Mouse (Mus musculus) urinary bladder, postnatal 4 days (tissue): ENCODE data around the gene Mvb12b.

Experiments used
- DNase-seq, 2 experiments: peaks; one replicate each; pipeline ENCODE4 v3.0.0; 2021 to 2022; ENCODE audit warnings: low spot score in 2 of 2

Gene Mvb12b

DNA sequence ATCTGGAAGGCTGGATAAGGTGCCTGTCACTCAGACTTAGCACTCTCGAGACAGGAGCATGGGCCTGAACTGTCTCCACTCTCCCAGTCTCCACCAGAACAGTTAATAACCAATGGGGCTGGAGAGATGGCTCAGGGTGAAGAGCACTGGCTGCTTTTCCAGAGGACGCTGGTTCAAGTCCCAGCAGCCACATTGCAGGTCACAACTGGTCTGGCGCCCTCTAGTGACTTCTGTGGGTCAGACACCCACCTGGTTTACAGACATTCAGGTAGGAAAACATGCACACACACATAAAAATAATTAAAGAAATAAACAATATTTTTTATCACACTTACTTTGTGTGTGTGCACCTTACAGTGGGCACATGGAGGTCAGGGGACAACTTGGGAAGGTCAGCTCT lies 191.3 kb downstream of the Mvb12b start:
- DNase-seq: no peak

- no peak for DNase-seq
These were observed 193.8 kb downstream of the Mvb12b start for GRCm38 (mm10) chr2:33693931-33694330.

DNA sequence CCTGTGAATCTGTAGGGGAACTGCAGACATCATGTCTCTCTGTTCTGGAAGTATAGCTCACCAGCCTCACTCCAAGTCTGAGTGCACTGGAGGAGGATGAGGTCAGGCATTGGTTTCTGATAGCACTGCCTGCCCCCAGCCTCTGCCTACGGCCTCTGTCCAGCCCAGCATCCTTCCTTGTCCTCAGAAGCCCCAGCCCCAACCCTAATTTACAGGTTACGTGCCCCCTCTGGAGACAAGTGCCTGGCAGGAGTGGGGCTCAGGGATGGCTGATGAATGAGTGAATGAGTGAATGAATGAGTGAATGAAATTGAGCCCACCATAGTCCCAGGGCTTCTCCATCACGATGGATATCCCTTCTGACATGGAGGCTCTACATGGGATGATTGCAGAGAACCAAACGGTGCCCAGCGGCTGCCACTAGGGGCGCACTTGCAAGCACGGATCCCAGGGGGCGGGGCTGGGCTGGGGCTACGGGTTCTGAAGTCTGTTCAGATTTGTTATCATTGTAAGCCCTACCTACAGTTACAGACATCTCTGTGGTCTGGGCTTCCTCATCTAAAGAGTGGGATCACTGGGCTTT lies 197.8 kb downstream of the Mvb12b start:
- DNase-seq: no peak

DNA sequence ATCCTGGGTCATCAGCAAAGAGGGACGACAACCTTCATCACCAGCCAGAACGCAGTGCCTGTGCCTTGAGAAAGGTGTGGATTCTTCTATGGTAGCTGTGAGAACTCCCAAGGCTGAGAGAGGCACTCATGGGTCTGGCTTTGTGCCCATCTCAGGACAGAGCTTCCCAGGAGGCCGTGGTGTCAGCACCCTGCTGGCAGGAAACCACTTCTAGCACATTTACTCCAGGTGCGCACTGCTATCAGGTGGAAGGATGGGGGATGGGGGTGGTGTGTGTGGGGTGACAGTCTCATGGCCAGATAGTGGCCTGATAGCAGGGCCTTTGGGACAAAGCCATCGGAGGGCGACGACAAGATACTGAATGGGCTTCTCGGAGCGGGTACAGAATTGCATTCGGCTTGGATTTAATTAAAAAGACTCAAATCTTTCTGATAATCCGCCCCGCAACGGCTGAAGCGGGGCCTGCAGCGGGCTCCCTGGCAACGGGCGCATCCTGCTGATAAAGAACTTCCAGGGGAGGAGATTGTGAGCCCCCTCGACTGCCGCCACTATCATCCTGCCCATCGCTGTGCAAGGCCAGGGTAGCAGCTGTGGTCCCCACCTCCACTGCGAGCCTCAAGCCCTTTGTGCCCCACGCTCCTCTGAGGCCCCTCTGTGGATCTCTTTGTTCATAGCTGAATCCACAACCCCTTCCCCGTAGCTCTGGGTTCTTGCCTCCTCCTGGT lies 198.4 kb downstream of the Mvb12b start:
- no peak for DNase-seq

- no peak for DNase-seq
These were observed 204.2 kb downstream of the Mvb12b start for GRCm38 (mm10) chr2:33683594-33683993.

GRCm38 (mm10) chr2:33683095-33683494 lies 204.7 kb downstream of the Mvb12b start:
- no peak for DNase-seq

- peak in 1 of 2 experiments; percentile 74 for DNase-seq
These were observed 205.5 kb downstream of the Mvb12b start for GRCm38 (mm10) chr2:33682219-33682618.
